Mouse (Mus musculus) brain, embryonic 14.5 days (tissue): Measurements from ENCODE around the gene Ascl1.

Experiments
- CTCF ChIP-seq: fragments of 200-500 bp; IDR thresholded peaks from 2 replicates; pipeline ENCODE4 v1.5.1; 2012; ENCODE audit warnings: inconsistent platforms, mild to moderate bottlenecking, moderate library complexity, borderline replicate concordance; ENCODE audit not compliant: insufficient read depth, insufficient read length; ENCODE audit errors: extremely low read depth
- POLR2A ChIP-seq: fragments of 200-500 bp; IDR thresholded peaks from 2 replicates; pipeline ENCODE4 v1.6.1; 2012; ENCODE audit warnings: mild to moderate bottlenecking, inconsistent platforms, borderline replicate concordance; ENCODE audit not compliant: poor library complexity, insufficient read depth, insufficient read length, severe bottlenecking; ENCODE audit errors: extremely low read depth

DNA sequence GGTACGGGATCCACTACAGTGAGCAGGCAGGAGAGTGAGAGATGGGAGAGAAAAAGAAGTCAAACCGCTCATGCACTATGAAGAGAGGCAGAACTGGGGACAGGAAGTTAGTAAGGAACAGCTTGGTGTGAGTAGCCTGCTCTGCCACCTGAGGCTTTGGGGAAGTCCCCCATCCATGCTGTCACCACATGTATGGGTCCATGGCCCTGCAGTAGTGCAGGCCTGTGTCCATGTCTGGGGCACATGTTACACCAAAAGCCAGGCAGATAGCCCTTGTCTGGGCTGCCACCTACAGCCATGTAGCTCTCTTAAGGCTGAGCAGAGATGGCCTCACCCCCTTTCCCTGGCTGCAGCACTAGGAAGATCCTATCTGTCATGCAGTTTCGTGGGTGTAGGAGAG lies 42.7 kb downstream of the Ascl1 start:
- TF ChIP-seq CTCF = no peak
- TF ChIP-seq POLR2A = no peak
